Mouse (Mus musculus): Measurements from ENCODE around the gene Upk1b. TPM values are rescaled to one million over a fixed set of nuclear protein-coding genes. Genes with fewer than 3 reads are reported as not detected.

The Upk1b gene
- under 1 TPM; 0.12 to 0.27 TPM for polyA plus RNA-seq (2017; shearing (Covaris generic))

DNA sequence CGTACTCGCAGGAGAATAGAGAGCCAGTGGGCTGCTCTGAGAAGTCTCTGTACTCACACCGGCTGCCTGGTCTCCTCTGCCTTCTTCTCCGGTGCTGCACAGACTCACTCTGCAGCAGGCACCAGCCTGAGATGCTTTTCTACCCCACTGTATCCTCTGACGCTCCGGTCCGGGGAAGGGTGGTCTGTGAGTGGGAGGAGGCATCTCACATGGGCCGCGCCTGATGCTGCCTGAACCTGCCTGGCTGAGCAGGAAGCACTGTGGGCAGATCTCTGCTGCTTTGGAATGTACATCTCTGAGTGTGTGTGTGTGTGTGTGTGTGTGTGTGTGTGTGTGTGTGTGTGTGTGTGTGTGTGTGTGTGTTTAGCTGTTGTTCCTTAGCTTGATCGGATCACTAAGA, at the start of gene Upk1b:
Gene Upk1b (minus strand): TSS at position 238 of the 400 bp plus-strand sequence.

DNA sequence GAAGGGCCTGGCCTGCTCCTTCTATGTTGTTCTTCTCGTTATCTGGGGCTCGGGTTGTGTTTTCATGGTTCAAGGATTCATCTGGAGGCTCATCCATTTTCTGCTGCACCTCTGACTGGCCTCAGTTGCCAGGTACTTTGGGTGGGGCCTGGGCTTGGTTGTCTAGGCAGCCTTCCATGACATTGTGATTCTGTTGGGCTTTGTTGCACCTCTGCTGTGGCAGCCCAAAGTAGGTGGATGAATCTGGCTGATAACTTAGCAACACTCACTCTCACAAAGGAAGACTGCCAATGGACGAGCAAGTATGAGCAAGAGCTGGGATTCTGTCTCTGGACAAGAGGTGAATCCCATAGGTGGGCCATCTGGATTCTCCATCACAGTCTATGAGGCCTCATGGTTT, 28.5 kb upstream of the Upk1b start, which contains the start of gene 4930435E12Rik:
Gene 4930435E12Rik (minus strand): TSS at position 101 of the 400 bp plus-strand sequence.

GRCm38 (mm10) chr16:38742113-38742658, 57.9 kb downstream of the Upk1b start, which contains the start of gene B4galt4:
TSS of gene B4galt4 (plus strand) at chr16:38742264.

Other genes starting within 250 kb of the Upk1b start
- 10 to 100 TPM; 32.7 to 45.8 TPM for gene Tmem39a, start 241.6 kb downstream of the Upk1b start, polyA plus RNA-seq (2017; shearing (Covaris generic))
- gene Arhgap31, start 87.1 kb downstream of the Upk1b start, polyA plus RNA-seq (2017; shearing (Covaris generic)) = 10 to 100 TPM; 37.0 to 49.8 TPM
- 1 to 10 TPM; 3.1 to 7.5 TPM for gene B4galt4, start 58.1 kb downstream of the Upk1b start, polyA plus RNA-seq (2017; shearing (Covaris generic))
- gene 4930435E12Rik, start 28.4 kb upstream of the Upk1b start, polyA plus RNA-seq (2017; shearing (Covaris generic)) = not detected
- under 1 TPM in 1 of 2 experiments, not detected in 1; 0.33 TPM for gene Igsf11, start 92.3 kb upstream of the Upk1b start, polyA plus RNA-seq (2017; shearing (Covaris generic))